Mouse (Mus musculus) right cerebral cortex, postnatal 4 days (tissue): ENCODE results near the gene Higd1c.
A peak's percentile ranks its signal among the peaks of the same experiment; 100 is the strongest.
"Not testable (repeated sequence)": the region's sequence is repeated elsewhere in the genome, so short reads cannot be mapped to it uniquely, and the experiment has no call there.

Experiments used
- DNase-seq: peaks from one replicate; pipeline ENCODE4 v3.0.0-alpha.2; 2022

Higd1c gene

DNA sequence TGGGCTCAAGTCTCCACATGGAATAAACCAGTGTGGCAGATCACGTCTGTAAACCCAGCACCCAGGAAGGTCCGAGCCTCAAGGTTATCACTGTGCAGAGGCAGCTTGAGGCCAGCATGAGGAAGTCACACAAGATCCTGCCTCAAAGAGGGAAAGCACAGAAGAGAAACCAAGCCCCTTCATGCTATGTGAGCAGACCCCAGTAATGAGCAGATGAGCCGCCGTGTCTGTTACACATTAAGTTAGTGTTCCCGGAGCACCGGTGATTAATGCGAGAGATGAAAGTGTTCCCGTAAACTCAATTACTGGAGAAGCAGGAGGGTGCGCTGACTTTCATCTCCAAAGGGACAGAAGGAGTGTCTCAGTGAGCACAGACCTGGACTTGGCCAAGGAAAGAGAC, 1.6 kb downstream of the Higd1c start:
- DNase-seq: not testable (repeated sequence)

DNA sequence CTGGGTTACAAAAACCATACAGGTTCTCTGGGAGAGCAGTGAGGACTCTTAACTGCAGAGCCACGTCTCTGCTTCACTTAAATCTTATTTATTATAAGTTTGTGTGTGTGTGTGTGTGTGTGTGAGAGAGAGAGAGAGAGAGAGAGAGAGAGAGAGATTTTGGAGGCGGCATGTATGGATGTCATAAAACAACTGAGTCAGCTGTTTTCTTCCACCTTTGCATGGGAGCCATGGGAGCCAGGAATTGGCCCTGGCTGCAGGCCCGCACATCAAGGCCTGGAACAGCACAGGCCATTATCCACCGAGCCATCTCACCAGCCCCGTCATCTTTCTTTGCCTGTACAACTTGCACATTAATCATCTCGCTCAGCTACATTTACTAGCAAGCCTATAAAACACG, 2.8 kb downstream of the Higd1c start:
- no peak for DNase-seq

DNA sequence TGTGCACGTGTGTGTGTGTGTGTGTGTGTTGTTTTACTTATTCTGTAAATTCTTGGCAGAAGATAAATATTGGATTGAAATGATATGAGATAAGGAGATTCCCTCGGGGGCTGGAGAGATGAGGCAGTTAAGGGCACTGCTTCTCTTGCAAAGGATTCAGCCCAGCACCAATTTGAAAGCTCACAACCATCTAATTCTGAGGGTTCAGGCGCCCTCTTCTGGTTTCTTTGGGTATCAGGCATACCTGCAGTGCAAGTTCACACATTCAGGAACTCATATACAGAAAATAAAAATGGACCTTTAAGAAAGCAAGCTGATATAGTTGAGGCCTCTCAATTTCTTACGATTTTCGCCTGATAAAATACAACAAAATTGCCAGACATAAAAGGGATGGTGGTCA, 10.7 kb downstream of the Higd1c start:
- peak; percentile 72 for DNase-seq

DNA sequence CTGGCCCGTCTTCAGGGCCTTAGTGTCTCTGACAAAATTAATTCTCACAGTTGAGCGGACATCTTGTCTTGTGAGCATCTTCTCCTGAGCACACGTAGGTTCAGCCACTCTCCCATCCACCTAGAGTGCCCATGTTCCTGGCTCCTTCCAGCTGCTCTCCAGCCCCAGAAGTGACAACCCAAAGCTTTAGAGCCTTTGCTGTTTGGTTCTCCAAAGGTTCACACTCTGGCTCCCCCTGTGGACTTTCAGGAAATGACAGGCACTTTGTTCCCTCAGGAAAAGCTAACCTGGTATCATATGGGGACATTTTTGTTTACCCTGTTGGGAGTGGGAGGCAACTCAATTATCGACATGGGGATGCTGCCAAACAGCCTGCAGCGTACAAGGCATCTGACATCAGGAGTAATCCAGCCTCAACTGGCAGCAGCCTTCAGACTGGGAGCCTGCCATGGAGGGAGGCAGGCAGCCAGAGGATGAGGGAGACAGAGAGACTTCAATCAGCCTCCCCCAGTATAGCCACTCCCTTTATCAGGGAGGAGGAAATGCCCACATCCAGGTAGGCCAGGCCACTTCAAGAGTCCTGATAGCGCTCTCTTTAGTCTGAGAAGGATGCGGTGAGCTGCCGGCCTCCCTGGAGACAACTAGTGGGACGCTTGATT, 13.6 kb downstream of the Higd1c start:
- DNase-seq: not testable (repeated sequence)

DNA sequence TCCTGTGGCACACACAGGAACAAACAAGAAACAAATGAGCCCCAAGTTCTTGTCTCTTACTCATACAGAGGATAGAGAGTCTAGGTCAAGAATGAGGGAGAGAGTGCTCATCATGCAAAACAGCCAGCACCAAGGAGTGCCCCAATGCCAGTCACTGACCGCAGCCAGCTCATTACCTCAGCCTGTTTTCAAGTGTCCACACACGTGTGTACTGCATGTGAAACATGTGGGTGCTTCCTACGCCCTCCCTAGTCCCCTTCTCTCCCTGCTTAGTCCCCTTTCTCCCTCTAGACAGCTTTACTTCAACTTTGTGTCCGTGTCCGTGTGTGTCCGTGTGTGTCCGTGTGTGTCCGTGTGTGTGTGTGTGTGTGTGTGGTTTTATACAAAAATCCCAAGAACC, 15.3 kb downstream of the Higd1c start:
- DNase-seq: no peak

DNA sequence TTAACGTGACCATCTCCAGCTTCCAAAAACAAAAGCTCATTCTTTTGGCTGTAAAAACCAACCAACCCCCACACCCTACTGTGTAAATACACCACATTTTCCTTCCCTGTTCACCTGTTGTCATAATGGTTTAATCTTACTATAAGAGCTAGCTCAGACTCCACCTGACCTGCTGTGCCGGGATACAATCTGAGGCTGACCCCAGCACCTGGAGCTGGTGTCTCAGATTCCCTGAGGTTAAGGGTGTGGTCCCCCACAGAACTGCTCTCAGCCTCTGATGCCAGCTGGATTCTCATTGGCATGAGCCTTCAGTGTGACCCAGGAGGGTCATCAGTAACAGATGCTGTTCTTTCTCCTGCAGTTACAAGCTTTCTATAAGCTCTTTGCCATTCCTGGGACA, 15.8 kb downstream of the Higd1c start:
- no peak for DNase-seq

DNA sequence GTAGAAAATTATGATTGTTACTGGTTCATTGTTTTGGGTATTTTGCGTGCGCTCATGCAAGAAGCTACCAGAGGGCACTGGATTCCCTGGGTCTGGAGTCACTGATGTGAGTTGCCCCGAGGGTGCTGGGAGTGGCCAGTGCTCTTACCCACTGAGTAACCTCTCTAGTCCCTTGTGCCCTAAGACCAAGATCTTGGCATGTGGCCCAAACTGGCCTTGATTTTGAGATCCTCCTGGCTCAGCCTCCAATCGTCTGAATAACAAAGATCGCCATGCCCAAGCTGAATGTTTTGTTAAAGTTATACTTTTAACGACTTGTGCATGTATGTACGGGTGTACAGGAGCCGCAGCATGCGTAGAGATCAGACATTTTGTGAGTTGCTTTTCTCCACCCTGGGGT, 21.4 kb downstream of the Higd1c start:
- no peak for DNase-seq

DNA sequence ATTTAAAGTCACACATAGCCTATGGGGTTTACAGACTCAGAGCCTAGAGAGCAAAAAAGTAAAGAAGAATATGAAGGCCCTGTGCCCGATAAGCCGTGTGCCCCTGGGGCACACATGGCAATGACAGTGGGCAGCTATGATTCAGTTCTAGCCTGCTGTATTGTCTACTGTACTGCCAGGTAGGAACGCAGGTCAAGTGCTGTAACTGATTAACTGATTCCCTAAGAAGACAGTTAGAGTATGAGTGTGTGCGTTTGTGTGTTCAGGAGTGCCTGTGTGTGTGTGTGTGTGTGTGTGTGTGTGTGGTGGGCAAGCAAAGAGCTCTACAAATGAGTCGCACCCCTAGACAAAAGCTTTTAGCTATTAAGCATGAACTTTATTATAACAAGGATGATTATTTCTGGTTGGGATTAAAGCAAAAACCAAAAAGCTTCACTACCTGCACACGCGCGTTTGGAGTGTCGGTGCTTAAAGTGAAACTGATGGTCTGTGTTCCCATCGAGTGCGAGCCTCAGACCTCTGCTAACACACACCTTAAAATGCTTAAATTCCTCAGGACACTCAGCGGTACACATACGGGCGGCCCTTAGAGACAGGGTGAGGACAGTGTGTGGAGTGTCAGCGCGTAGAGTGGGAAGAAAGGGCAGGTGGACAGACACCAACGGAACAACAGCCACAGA, 23.3 kb downstream of the Higd1c start:
- DNase-seq: no peak

DNA sequence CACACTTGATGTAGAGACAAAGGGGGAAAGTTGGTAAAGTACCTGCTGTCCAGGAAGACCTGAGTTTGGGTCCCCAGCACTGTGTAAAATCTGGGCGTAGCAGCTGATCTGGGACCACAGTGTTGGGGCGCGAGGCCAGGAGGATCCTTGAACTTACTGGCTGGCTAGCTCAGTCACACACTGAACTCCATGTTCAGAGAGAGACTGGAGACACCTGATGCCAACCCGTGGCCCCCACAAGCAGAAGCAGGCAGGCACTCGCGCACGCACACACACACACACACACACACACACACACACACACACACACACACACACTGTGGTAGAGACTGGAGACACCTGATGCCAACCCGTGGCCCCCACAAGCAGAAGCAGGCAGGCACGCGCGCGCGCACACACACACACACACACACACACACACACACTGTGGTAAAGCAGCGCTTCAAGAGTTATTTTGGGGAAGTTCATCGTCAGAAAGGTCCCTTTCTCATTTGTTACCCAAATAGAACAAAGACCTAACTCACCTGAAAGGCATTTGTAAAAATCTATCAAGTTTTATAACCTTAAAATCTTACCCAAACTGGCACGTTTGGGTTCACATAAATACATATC, 24.0 kb downstream of the Higd1c start:
- DNase-seq: no peak

DNA sequence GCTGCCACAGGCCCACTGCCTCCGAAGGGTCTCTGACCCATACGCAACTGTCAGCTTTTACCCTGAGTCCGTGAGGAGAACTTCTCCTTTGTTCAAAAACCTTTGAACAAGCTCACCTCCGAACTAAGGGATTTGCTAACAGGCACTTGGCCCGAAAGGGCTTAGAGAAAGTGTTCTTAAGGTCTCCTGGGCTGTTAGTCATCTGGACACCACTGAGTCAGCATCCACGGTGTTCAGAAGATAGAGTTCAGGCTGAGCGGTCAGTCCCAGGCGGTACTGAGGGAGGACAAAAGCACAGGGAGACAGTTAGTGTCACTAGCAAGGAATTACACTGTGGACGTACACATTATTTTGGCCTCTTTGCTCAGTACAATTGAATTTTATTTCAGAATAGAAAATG, 24.5 kb downstream of the Higd1c start:
- no peak for DNase-seq

DNA sequence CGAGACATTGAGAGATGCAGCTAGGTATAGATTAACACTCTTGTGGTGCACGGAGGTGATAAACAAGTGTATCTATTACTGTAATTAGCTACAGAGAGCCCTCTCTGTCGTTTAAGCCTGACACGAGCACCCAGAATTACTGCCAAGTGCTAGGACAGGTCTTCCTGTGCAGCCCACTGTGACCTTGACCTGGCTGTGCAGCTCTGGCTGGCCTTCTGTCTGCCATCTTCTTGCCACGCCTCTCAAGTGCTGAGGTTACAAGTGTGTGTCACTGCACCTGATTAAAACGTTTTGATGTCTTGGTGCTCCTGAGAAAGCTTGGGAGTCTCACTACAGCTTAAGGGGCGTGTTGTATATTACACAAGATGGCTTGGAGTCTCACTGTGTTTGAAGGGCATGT, 26.7 kb downstream of the Higd1c start:
- DNase-seq: no peak

DNA sequence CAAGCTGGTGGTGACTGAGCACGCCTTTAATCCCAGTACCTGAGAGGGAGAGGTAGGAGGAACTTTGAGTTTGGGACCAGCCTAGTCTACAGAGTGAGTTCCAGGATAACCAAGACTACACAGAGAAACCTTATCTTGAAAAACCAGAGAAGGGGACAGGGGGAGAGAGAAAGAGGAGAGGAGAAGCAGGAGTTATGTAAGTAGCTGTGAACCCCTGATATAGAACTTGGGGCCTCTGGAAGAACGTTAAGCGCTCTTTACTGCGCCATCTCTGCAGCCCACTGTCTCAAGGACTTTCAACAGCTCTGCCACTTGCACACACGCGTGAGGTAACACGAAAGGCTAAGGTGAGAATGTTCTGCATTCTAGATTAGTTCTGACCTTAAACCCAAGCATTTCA, 27.3 kb downstream of the Higd1c start:
- no peak for DNase-seq

DNA sequence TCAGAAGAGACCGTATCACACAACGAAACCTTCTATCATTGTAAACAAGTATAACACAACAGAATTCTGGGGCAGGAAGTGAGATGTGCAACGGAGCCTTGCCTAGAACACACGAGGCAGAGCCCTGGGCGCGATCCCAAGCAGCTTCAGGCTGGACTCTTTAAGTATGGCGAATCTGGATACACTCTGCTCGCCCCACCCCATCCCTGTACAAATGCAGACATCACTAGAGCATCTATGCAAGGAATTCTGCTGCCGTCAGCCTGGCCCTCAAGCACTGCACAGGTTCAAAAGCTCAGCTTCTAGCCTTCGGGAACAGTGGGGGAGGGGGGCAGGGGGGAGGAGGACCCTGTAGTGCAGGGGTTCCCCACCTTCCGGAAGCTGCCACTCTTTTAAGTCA, 28.7 kb downstream of the Higd1c start:
- no peak for DNase-seq

DNA sequence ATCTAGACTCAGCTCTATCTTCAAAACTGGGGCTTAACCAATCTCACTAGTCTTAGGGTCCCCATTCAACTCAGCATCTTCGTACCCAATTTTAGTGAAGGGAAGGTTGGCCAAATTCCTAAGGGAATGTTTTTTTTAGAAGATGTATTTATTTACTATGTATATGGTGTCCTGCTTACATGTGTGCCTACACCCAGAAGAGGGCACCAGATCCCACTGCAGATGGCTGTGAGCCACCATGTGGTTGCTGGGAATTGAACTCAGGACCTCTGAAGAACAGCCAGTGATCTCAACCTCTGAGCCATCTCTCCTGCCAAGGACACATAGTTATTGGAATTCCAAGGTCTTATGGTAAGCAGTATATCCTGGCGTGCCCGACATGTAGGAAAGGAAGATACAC, 31.2 kb downstream of the Higd1c start:
- DNase-seq: no peak

DNA sequence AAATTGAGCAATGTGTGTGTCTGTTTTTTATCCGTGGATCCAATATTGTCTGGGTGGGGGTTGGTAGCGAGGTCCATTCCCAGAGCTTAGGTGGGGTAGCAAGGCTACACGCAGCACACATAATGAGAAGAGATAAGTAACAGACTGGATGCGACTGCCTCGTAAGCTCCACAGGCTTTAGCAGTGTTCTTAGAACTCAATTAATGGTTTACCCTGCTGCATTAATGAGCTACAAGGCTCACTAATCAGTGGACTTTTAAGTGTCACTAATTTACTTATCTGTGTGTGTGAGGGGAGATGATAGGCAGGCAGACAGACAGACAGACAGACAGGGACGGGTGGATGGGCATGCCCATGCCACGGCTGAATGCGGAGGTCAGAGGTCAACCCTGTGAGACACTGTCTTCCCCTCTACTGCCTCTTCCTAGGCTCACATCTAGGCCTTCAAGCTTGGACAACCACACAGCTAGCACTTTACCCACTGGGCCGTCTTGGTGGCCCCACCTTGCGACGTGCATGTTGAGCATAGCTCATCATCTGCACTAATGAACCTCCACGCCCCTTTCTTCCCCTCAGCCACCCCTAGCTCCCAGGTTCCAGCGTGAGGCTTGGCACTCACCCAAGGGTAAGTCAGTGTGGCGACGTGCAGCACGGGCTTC, 36.4 kb downstream of the Higd1c start:
- no peak for DNase-seq

DNA sequence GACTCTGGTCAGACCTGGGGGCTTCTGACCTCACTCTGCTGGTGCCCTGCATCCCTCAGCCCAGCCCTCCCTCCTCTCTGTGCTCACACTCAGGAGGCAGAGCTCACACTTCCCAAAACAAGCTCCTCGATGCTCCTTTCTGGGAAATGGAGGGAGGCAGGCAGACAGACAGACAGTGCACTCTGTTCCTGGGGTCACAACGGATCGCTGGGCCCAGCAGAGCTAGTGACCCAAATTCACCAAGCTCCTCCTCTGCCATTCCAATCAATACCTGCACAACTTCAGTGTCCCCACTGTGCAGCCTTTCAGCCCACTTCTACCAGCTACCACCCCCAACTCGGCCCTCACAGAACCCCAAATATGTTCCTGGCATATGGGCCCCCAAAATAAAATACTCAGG, 37.5 kb downstream of the Higd1c start:
- no peak for DNase-seq

DNA sequence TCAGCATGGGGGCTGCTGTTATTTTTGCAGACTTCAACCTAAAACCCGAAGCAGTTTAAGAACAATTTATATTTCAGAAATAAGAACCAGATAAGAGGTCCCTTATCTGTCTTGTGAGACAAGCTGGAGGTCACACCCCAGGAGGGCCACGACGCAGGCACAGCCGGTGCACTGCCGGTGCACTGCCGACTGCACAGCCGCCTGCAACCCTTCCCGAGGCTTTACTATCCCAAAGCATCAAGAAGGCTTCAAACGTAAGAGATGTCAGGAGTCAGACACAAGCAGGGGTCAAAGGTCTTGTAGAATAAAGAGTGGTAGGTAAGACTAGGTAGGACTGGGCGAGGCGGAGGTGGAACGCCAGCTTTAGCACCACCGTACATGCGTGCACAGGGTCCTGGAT, 38.0 kb downstream of the Higd1c start:
- no peak for DNase-seq

DNA sequence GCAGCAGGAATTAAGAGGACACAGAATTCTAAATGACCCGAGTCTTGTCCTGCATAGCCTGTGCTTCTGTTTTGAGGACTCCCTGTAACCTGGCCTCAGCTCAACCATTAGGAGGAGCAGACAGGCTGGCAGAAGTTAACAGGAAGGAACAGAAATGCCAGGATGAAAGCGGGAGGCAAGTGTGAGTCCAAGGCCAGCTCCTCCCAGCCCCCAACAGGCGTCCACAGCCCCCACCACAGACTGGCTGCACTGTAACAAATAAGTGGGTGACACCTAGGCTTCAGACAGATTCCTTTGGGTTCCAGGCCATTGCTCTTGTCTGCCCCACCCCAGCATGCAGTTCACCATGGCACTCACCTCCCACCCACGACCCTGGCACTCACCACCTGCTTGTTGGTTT, 38.5 kb downstream of the Higd1c start:
- no peak for DNase-seq

DNA sequence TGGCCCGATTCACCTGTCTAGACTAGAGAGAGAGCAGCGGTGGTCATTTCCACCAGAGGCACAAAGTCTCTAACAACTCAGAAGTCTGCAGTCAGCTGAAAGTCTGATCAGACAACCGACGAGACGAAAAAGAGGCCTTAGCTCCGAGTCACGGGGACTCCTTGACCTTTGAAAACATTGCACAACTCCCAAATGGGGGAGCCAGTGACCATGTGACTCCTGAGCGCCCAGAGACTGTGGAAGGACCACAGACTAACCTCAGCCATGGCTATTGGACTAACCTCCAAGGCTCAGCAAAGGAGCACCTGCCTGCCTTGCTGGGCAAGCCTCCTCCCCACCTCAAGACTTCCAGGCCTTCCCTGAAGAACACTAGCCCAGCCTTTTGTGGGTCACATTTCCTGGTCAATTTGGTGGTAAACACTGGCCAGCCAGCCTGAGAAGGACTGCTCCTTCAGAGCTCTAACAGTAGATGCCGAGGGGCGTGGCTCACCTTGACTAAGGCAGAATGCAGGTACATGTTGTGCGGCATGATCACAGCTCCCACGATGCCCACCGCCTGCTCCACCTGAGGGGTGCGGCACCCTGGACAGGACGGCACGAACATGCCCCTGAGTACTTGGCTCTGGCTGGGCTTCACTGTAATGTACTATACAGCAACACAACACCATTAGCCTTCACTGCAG, 39.1 kb downstream of the Higd1c start:
- DNase-seq: no peak

DNA sequence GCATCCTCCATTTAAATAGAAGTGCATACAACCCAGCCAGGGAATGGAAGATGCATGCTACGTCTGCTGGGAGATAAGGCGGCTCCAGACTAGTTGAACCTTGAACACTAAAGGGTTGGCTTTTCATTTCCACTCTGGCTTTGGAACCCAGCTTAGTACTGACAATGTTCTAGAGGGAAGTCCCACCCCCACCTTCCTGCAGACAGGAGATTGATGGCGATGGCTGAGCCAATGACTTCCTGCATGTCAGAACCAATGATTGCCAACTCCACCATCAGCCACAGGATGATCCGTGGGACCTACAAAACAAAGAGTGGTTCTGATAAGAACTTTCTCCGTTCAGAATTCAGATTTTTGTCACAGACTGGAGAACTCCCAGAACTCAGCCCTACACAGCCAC, 41.7 kb downstream of the Higd1c start:
- DNase-seq: no peak

DNA sequence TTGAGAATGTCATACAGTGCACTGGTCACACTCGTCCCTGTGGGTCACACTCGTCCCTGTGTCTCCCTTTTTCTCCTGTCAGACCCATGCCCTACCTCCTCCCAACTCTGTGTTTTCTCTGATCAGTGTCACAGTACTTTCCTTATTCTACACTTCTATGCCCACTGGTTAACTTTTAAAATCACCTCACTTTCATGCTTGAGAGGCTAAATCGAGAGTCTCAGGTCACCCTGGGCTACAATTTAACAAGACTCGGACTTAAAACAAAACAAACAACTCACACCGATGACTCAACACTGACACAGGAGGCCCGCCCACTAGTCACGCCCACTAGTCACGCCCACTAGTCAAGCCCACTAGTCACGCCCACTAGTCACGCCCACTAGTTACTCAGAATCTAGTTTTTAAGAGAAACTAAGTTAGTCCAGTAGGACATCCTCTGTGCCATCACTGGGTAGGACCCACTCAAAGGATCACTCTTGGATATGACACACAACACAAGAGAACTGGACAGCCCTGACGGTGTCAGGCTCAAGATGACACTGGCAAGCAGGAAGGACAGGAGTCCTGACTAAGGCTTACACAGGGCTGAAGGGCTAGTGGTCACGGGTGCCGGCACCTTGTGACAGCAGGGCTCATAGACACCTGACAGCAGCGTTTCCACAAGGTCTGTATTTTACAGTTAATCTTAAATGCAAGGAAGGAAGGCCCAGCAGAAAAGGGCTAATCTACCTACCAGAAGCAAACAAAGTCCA, 46.8 kb downstream of the Higd1c start:
- DNase-seq: no peak

DNA sequence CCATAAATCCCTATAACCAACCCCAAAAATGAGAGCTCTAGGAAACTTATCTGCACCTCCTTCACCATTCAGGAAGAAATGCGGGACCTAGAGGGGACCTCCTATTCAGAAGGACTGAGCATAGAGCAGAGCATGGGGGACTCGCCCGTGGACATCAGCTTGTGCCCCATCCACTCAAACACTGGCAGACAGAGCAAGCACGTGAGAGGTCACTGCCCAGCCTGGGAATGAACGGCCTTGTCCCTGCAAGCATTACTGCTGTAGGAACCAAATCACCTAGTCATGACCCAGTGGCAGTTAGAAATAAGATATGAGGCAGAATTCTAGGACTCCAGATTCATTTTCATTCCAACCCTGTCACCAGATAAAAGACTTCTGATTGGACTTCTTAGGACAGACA, 47.4 kb downstream of the Higd1c start:
- DNase-seq: no peak

DNA sequence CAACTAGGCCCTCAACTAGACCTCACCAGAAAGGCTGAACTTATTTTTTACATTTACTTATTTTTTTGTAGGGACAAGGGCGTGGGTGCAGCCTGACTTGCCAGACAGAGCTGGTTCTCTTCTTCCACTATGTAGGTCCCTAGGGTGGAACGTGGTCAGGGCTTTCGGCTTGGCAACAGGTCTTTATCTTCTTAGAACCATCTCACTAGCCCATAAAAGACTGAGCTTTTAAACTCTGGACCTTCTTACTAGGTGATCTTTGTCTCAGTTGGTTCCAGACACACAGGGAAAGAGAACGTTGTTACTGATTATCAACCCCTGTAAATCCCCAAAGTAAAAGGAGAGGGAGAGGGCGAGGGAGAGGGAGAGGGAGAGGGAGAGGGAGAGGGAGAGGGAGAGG, 49.0 kb downstream of the Higd1c start:
- no peak for DNase-seq
